Mouse (Mus musculus) left cerebral cortex, postnatal 25 days (tissue): ENCODE measurements at regions not wholly inside any gene's neighbourhood (a gene's known extent, or its start where the extent isn't known, plus 50 kb on each side); places are given as distances from the start of the nearest gene placed in this dataset.
"Not testable (repeated sequence)": the region's sequence is repeated elsewhere in the genome, so short reads cannot be mapped to it uniquely, and the experiment has no call there.

Experiments used
- DNase-seq, 2 experiments: peaks; one replicate each; pipeline ENCODE4 v3.0.0; 2022; ENCODE audit warnings: low spot score in 2 of 2, mixed read lengths in 1 of 2
- intact Hi-C: fragments of 180-260 bp; cut with DNase I; formaldehyde crosslinking; loops from one replicate; pipeline ENCODE4 v1.15.1; 2025

GRCm38 (mm10) chr3:38261326-38262075, 223.1 kb downstream of the Ankrd50 start:
- peak in 1 of 2 experiments; percentile 47 for DNase-seq
- intact Hi-C loops, result no loop called here

- intact Hi-C loops, DNase-seq: not testable (repeated sequence)
Measured at GRCm38 (mm10) chr3:38259223-38259622, 225.4 kb downstream of the Ankrd50 start.

DNA sequence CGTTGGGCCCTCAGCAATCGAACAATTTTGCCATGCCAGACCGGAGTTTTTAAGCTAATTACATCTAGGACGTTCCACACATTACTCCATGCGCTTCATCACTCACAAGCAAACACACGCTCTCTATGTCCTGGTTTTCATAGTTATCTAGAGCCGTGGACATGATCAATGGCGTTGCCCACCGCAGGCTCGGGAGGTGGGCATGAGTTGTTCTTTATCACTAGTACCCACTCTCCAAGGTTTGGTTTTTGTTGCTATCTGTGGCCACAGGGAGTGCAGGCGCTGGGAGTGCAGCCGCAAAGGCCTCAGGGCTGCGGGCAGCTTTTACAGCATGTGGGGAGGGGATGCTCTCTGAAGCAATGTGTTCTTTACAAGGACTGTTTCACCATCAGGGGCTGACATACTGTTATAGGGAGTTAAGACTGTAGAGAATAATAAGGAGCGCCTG, 226.8 kb downstream of the Ankrd50 start:
- intact Hi-C loops, result no loop called here
- no peak for DNase-seq

DNA sequence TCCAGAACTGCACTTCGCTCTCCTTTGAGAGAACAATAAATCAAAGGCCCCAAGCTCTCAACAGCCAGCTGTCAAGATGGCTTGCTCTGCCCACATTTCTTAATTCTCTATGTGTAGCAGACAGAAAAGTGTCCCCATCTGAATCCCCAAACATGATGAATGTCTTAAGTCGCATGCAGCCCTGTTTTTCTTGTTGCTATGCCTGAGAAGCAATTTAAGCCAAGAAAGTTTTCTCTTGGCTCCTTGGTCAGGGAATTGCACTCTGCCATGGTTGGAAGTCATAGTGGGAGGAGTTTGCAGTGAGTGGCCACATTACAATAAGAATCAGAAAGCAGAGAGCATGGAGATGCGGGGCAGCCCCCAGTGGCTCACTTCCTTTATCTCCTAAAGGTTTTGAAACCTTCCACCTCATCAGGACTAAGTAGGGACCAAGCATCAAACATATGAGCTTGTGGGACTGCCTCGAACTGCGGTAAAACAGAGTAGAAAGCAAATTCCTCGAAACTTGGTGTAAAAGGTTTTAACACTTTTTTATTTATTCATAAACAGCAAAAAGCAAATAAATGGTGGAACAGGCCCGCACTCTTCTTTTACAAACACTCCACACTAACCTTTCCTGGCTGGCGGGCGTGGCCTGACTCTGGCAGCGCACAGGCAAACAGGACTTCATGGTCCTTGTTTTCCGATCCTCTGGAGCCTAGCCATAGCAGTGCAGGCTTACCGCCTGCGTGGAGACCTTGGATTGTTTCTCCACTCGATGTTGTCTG, 227.4 kb downstream of the Ankrd50 start:
- DNase-seq, result no peak
- intact Hi-C loops, result no loop called here

DNA sequence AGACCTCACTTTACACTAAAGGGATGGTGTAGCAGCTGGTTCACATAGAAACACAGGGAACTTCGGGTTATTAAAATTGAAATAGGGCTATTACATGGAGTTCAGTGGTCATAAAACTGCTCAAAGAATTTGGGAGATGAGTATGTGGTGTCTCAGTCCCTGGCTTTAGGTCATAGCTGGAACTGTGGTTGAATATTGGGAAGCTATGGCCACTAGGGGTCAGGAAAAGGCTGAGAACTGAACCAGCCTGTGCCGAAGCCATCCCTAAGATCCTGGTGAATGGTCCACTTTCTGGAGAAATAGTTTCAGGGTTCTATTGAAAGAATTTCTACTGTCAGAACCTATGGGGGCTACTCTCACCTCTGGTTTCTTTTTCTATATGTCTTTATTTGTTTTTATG, 229.0 kb downstream of the Ankrd50 start:
- DNase-seq, result peak; percentile 48 to 60
- intact Hi-C loops, result loop anchor here (2.0 kb wide), 2 partner anchors 229 to 595 kb away; partner anchors contain the start of gene Ankrd50

DNA sequence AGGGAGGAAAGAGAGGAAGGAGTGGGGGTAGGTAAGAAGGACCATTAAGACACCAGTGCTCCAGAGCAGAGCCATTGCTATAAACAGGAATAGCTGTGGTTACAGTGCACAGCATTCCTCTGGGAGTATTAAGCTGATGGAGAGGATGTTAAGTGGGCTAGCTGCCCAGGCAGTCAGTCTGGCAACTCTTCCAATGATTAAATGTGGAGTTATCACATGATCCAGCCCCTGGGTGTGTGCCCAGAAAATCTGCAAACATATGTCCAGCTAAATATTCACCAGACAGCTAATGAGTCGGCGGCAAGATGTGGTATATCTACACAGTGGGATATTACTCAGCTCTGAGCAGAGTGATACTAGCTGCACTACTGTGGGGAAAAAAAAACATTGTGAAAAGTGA, 229.7 kb downstream of the Ankrd50 start:
- intact Hi-C loops, result loop anchor here (2.0 kb wide), 2 partner anchors 230 to 596 kb away; partner anchors contain the start of gene Ankrd50
- peak; percentile 43 to 76 for DNase-seq

DNA sequence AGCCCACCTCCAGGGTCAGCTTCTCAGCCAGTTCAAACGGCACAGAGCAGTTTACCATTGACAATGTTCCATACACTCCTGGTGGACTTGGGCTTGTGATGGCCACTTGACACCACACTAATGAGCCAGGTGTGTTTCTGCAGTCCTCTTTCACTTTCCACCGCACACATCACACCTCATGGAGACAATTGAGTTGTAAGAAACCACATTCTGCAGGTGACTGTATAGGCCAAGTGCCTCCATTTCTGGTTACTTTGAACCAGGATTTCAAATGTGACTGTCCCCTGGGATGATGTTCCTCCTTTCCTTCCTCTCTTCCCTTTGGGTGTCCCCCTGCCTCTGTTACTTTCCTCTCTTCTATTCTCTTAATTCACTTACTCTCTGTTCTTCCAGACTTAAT, 233.1 kb downstream of the Ankrd50 start:
- no peak for DNase-seq
- intact Hi-C loops, result no loop called here

GRCm38 (mm10) chr3:38250552-38250951, 234.1 kb downstream of the Ankrd50 start:
- no peak for DNase-seq
- intact Hi-C loops, result no loop called here

DNA sequence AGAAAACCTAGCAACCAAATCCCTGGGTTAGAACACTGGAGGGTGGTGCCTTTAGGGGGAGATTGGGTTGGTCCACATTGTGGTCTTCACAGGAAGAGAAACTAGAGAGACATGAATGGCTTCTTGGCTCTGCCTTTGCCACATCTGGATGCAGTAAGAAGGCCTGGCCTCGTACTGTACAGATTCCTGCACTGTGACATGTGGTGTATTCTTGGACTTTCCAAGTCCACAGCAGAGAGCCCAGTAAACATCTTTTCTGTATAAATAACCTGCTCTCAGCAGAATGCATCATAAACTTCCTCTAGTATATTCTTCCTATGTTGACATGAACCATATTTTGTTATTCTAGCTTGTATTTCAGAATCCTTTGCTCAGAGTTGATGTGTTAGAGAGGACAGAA, 235.7 kb downstream of the Ankrd50 start:
- intact Hi-C loops, result no loop called here
- no peak for DNase-seq

DNA sequence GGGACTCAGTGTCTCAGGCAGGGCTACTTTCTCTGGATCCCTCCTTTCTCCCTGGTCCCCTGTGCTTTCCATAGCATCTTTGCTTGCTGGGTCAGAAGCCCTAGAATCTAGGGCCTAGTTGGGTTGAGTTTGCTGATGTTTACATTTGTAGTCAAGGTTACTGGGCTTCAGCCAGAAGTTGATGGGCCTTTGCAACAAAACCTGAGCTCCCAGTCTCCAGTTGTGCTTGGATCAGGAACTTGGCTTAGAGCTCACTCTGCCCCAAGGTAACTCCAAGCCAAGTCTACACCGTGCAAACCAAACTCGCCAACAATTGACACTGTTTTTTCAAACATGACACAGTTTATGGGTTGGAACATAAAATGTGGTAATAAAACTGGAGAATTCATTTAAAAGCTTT, 238.2 kb downstream of the Ankrd50 start:
- intact Hi-C loops, result no loop called here
- no peak for DNase-seq

GRCm38 (mm10) chr3:38243209-38243608, 241.4 kb downstream of the Ankrd50 start:
- intact Hi-C loops, result no loop called here
- no peak for DNase-seq

GRCm38 (mm10) chr3:38237616-38238015, 247.0 kb downstream of the Ankrd50 start:
- intact Hi-C loops, result no loop called here
- no peak for DNase-seq

- intact Hi-C loops, result no loop called here
- DNase-seq, result no peak
Measured at GRCm38 (mm10) chr3:38235736-38236083, 248.9 kb downstream of the Ankrd50 start.

DNA sequence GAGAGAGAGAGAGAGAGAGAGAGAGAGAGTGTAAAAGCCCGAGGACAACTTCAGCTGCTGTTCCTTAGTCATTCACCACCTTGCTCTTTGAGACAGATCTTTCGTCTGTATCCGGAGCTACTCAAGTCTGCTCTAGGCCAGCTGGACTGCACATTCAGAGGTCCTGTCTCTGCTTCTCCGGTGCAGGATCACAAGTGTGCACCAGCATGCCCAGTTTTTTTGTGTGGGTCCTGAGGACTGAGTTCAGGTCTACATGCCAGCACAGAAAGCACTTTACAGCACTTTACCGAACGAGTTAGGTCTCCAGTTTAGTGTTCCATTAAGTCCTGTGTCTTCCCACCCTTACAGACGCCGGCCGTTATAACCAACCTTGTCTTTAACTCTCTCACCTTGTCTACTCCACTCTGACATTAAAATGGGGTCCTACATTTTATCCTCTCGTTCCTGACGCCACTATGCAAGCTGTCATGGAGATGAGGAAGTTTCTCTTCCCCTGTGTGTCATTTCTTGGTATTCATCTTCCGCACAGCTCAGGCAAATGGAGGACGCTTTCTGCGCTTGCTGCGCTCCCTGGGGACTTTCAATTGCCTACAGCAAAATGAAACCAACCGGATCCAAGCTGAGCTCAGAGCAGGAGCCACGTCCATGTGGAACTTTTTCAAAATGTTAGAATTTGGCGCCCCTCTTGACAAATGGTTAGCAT, 249.5 kb downstream of the Ankrd50 start:
- no peak for DNase-seq
- intact Hi-C loops, result no loop called here

DNA sequence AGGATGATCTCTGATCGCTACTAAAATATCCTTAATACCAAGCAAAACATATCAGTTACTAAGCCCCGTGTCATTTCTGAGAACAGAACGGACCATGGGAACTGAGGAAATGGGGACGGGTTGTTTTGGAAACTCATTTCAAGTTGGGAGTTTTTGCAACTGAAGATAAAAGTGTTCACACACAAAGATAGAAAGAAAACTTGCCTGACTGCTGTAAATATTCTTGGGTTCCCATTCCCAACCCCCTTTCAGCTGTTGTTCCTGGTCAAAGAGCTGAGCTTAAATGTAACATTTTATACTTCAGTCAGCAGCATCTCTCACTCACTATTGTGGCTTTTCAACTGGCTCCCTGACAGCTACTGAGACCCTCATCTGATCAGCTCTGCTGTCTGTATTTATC, 250.1 kb downstream of the Ankrd50 start:
- DNase-seq, result no peak
- intact Hi-C loops, result no loop called here

- intact Hi-C loops, result no loop called here
- DNase-seq, result no peak
Measured at GRCm38 (mm10) chr3:38234006-38234405, 250.6 kb downstream of the Ankrd50 start.

DNA sequence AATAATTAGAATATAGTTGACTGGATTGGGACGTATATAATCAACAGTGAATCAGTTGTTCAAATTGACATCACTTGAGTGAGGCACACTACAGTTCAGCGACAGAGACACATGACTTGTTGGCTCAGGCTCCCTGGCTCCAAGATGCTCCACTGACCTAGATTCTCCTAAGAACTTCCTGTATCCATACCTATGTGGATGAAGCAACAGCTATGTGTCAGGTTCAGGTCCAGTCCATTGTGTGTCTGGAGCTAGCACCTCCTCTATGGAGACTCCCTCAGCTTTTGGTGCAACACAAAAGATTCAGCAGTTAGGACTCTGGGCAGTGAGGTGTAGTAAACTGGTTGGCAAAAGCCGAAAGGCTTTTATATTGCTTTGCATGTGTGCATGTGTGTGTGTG, 251.6 kb downstream of the Ankrd50 start:
- DNase-seq, result no peak
- intact Hi-C loops, result no loop called here

DNA sequence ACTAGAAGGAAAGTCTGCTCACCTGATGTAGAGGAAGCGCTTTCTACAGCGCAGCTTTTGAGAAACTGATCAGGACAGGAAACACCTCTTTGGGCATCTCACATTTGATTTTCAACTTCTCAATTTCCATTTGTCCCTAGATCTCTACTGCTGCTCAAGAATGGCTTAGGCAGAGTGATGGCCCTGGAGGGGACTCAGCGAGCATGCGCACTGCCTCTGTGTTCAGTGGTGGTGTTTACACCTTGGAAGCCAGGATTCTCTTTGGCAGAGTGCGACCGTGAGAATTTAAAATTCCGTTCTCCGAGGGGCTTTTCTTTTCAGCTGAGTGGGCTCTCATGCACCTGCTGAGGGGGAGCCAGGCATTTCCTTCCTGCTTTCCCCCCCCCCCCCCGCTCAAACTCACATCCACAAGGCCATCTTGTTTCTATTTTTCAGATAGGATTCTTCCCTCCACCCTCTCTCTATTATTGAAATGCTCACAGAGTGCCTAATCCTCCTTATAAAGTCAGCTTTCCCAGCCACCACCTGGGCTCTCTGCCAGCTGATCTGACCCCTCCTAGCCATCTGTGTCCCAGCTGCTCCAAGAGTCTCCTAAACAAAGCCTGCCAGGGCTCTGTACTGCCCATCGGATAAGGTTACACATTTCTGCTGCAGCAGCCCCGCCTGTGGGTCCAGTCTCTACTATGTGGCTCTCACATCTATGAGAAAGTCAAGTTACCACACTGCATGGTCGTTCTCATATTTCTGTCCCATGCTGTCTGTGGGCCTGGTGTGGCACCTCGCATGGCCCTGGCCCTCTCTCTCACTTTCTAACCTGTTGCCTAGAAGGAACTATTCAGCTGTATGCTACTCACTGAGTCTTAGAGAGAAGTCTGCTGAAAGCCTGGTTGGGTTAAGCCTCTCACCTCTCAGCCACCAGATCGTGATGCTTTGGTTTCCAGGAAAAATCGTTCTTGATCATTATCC, 252.2 kb downstream of the Ankrd50 start:
- DNase-seq, result no peak
- intact Hi-C loops, result no loop called here

DNA sequence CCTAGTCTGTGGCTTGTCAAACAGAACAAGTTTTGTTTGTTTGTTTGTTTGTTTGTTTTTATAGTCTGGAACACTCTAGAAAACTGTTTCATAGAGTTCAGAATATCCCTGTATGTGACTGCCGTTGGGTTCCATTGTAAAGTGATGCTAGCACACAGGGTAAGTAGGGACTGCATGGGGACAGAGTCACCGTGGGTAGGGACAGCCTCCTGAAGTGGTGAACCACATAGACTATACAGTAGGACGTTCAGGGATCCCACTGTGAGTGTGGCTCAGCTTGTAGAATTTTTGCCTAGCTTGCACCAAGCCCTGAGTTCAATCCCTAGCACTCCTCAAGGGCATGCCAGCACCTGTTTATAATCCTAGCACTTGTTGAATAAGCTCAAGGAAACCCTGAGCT, 253.1 kb downstream of the Ankrd50 start:
- no peak for DNase-seq
- intact Hi-C loops, result no loop called here
